Mouse (Mus musculus): Measurements from ENCODE around the gene Rabep1. TPM values are rescaled to one million over a fixed set of nuclear protein-coding genes. Genes with fewer than 3 reads are reported as not detected.

Gene Rabep1
- polyA plus RNA-seq, 1 experiment from 2014 or later = 27.8 TPM

DNA sequence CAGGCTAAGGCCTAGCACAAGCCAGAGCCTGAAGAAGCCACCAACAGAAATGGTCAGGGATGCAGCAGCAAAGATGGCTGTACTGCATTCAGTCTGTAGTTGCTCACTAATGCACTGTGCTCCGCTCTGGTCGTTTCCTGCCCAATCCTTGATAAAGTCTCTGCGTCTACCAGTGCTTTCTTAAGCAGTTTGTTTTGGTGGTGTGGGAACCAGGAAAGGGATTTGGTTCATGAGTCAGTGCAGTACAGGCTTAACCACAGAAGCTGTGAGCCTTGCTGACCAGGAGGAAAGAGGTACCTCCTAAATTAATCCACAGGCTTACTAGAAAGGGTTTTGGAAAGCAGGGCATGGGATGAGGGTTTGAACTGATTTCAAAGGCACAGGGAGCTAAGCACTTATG, 36.5 kb upstream of the Rabep1 start:
- Histone ChIP-seq H3K9me3 (replicated peaks; ENCODE audit: control insufficient read depth, low read length) (no peaks in the 10 kb centered on the region), H3K27ac (ENCODE audit: low read depth, low read length) (no peak overlapping the region), H3K27me3 (ENCODE audit: control insufficient read depth, insufficient read depth, low read length) (no peaks in the 10 kb centered on the region), H3K9ac (ENCODE audit: low read depth, low read length) (no peak overlapping the region), H3K4me2 (no peak overlapping the region), H3K36me3 (ENCODE audit: control insufficient read depth, insufficient read depth, low read length) (no peaks in the 10 kb centered on the region), H3K4me3 (ENCODE audit: low read depth, low read length) (no peak overlapping the region), H3K4me1 (ENCODE audit: control insufficient read depth, insufficient read depth, low read length) (no peaks in the 10 kb centered on the region)
- ATAC-seq (replicated peaks; ENCODE audit: insufficient number of reproducible peaks, low FRiP score, low TSS enrichment) = no peak
- 40% methylated on average over 3 of the region's 3 CpGs for WGBS (ENCODE audit: insufficient replicate concordance)

GRCm38 (mm10) chr11:70809011-70809410, 35.6 kb upstream of the Rabep1 start:
- WGBS (ENCODE audit: insufficient replicate concordance) = 24% methylated on average over 1 of the region's 1 CpGs
- no peak overlapping the region for H3K4me3 ChIP-seq (ENCODE audit: low read depth, low read length)
- ATAC-seq (replicated peaks; ENCODE audit: insufficient number of reproducible peaks, low FRiP score, low TSS enrichment) = no peak
- no peaks in the 10 kb centered on the region for H3K27me3 ChIP-seq (ENCODE audit: control insufficient read depth, insufficient read depth, low read length)
- no peak overlapping the region for H3K27ac ChIP-seq (ENCODE audit: low read depth, low read length)
- H3K4me1 ChIP-seq (ENCODE audit: control insufficient read depth, insufficient read depth, low read length) = no peaks in the 10 kb centered on the region
- no peaks in the 10 kb centered on the region for H3K36me3 ChIP-seq (ENCODE audit: control insufficient read depth, insufficient read depth, low read length)
- no peaks in the 10 kb centered on the region for H3K9me3 ChIP-seq (replicated peaks; ENCODE audit: control insufficient read depth, low read length)
- no peak overlapping the region for H3K9ac ChIP-seq (ENCODE audit: low read depth, low read length)
- H3K4me2 ChIP-seq = no peak overlapping the region

- Histone ChIP-seq H3K4me1 (ENCODE audit: control insufficient read depth, insufficient read depth, low read length) (no peaks in the 10 kb centered on the region), H3K27me3 (ENCODE audit: control insufficient read depth, insufficient read depth, low read length) (no peaks in the 10 kb centered on the region), H3K4me3 (ENCODE audit: low read depth, low read length) (no peak overlapping the region), H3K4me2 (no peak overlapping the region), H3K9ac (ENCODE audit: low read depth, low read length) (no peak overlapping the region), H3K36me3 (ENCODE audit: control insufficient read depth, insufficient read depth, low read length) (no peaks in the 10 kb centered on the region), H3K27ac (ENCODE audit: low read depth, low read length) (no peak overlapping the region), H3K9me3 (replicated peaks; ENCODE audit: control insufficient read depth, low read length) (no peaks in the 10 kb centered on the region)
- 81% methylated on average over 5 of the region's 5 CpGs for WGBS (ENCODE audit: insufficient replicate concordance)
- no peak for ATAC-seq (replicated peaks; ENCODE audit: insufficient number of reproducible peaks, low FRiP score, low TSS enrichment)
Measured at GRCm38 (mm10) chr11:70811041-70811440, 33.5 kb upstream of the Rabep1 start.

DNA sequence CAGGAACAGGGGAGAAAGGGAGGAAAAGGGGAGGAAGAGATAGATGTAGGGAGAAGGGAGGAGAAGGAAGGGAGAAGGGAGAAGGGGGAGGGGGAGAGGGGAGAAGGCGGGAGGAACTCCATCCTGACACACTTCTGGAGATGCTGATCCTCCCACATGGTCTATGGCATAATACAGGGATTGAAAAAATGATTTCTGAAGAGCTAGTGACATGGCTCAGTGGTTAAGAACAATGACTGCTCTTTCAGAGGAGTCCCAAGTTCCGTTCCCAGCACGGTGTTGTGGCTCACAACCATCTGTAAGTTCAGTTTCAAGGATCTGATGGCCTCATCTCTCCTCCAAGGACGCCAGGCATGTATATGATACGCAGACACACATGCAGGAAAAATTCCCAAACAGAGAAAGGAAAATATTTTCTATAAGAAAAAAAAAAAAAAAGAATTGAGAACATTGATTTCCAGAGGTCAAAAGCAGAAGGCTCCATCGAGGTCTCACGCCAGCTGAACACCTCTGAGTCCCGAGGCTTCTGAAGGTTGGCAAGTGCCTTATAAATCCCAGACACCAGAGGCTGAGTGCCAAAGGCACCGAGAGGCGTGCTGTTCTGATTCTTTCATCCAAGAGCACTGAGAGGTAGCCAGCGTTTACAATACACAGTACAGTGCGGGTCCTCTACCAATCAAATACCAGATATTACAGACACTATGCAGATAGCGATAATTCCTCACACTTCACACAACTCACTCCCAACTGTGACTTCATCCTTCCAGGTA, 32.9 kb upstream of the Rabep1 start:
- Histone ChIP-seq H3K36me3 (ENCODE audit: control insufficient read depth, insufficient read depth, low read length) (no peaks in the 10 kb centered on the region), H3K9ac (ENCODE audit: low read depth, low read length) (no peak overlapping the region), H3K4me1 (ENCODE audit: control insufficient read depth, insufficient read depth, low read length) (no peaks in the 10 kb centered on the region), H3K9me3 (replicated peaks; ENCODE audit: control insufficient read depth, low read length) (no peaks in the 10 kb centered on the region), H3K4me2 (no peak overlapping the region), H3K27ac (ENCODE audit: low read depth, low read length) (no peak overlapping the region), H3K27me3 (ENCODE audit: control insufficient read depth, insufficient read depth, low read length) (no peaks in the 10 kb centered on the region), H3K4me3 (ENCODE audit: low read depth, low read length) (no peak overlapping the region)
- ATAC-seq (replicated peaks; ENCODE audit: insufficient number of reproducible peaks, low FRiP score, low TSS enrichment) = no peak
- WGBS (ENCODE audit: insufficient replicate concordance) = 65% methylated on average over 13 of the region's 13 CpGs

GRCm38 (mm10) chr11:70812365-70812764, 32.2 kb upstream of the Rabep1 start, which contains the start of gene Scimp:
Scimp (minus strand) TSS chr11:70812586.
- Histone ChIP-seq H3K4me3 (ENCODE audit: low read depth, low read length) (no peak within 1 kb of the TSS), H3K9ac (ENCODE audit: low read depth, low read length) (no peak within 1 kb of the TSS), H3K4me2 (no peak within 1 kb of the TSS), H3K27me3 (ENCODE audit: control insufficient read depth, insufficient read depth, low read length) (no peaks in the 10 kb centered on the region), H3K36me3 (ENCODE audit: control insufficient read depth, insufficient read depth, low read length) (no peaks in the 10 kb centered on the region), H3K4me1 (ENCODE audit: control insufficient read depth, insufficient read depth, low read length) (no peaks in the 10 kb centered on the region), H3K9me3 (replicated peaks; ENCODE audit: control insufficient read depth, low read length) (no peaks in the 10 kb centered on the region), H3K27ac (ENCODE audit: low read depth, low read length) (no peak within 1 kb of the TSS)
- no peak for ATAC-seq (replicated peaks; ENCODE audit: insufficient number of reproducible peaks, low FRiP score, low TSS enrichment)
- 64% methylated on average over 7 of the region's 7 CpGs for WGBS (ENCODE audit: insufficient replicate concordance)

DNA sequence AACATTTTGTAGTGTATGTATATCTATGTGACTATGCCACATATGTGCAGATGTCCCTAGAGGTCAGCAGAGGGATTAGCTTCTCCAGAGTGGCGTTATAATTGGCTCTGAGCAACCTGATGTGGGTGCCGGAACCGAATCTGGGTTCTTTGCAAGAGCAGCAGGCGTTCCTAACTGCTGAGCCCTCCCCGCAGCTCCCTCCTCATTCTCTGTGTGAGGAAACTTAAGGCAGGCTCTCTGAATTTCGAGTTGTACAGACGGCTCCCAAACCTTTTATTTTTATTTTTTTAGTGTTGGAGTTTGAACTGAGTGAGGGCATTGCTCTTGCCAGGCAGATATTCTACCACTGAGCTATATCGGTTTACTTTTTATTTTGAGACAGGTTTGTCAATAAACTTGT, 29.5 kb upstream of the Rabep1 start:
- Histone ChIP-seq H3K9ac (ENCODE audit: low read depth, low read length) (no peak overlapping the region), H3K27me3 (ENCODE audit: control insufficient read depth, insufficient read depth, low read length) (no peaks in the 10 kb centered on the region), H3K9me3 (replicated peaks; ENCODE audit: control insufficient read depth, low read length) (no peaks in the 10 kb centered on the region), H3K4me3 (ENCODE audit: low read depth, low read length) (no peak overlapping the region), H3K4me2 (no peak overlapping the region), H3K36me3 (ENCODE audit: control insufficient read depth, insufficient read depth, low read length) (no peaks in the 10 kb centered on the region), H3K27ac (ENCODE audit: low read depth, low read length) (no peak overlapping the region), H3K4me1 (ENCODE audit: control insufficient read depth, insufficient read depth, low read length) (no peaks in the 10 kb centered on the region)
- ATAC-seq (replicated peaks; ENCODE audit: insufficient number of reproducible peaks, low FRiP score, low TSS enrichment) = no peak
- 77% methylated on average over 8 of the region's 8 CpGs for WGBS (ENCODE audit: insufficient replicate concordance)

DNA sequence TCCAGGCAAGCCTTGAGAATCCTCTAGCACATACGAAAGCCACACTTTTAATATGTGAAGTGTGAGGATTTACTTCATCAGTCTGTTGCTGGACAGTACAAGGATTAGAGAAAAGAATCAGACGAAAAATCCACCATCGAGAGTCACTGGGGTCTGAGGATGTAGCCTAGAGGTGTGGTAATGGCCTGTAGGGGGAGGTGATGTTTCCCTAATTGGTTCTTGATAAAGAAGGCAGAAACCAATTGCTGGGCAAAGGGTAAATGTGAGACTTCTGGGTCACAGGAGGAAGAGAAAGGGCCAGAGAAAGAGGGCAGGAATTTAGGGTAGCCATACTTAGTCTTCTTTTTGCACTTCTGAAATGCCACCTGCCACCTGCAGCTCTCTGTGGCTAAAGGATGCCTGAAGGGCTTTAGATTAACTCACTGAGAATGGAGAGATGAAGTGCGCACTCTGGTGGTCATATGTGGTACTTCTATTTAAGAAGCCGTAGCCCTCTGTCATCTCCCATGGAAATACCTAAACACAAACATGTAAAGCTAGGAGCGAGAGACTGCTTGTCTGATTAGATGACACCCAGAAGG, 29.0 kb upstream of the Rabep1 start:
- no peaks in the 10 kb centered on the region for H3K27me3 ChIP-seq (ENCODE audit: control insufficient read depth, insufficient read depth, low read length)
- no peak overlapping the region for H3K27ac ChIP-seq (ENCODE audit: low read depth, low read length)
- no peak for ATAC-seq (replicated peaks; ENCODE audit: insufficient number of reproducible peaks, low FRiP score, low TSS enrichment)
- no peak overlapping the region for H3K4me2 ChIP-seq
- no peaks in the 10 kb centered on the region for H3K4me1 ChIP-seq (ENCODE audit: control insufficient read depth, insufficient read depth, low read length)
- H3K4me3 ChIP-seq (ENCODE audit: low read depth, low read length) = no peak overlapping the region
- H3K9me3 ChIP-seq (replicated peaks; ENCODE audit: control insufficient read depth, low read length) = no peaks in the 10 kb centered on the region
- H3K9ac ChIP-seq (ENCODE audit: low read depth, low read length) = no peak overlapping the region
- H3K36me3 ChIP-seq (ENCODE audit: control insufficient read depth, insufficient read depth, low read length) = no peaks in the 10 kb centered on the region
- WGBS (ENCODE audit: insufficient replicate concordance) = 26% methylated on average over 6 of the region's 6 CpGs

DNA sequence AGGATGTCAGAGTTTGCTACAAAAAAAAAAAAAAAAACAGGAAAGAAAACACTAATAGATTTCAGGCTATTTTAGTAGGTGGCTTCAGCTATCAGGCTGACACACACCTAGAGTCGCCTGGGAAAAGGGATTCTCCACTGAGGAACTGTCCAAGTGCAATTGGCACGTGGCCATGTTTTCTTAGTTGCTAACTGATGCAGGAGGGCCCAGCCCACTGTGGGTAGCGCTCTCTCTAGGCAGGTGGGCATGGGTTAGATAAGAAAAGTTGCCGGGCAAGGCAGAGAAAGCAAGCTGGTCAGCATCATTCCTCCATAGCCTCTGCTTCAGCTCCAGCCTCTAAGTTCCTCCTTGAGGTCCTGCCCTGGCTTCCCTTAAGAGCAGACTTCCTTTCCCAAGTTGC, 27.8 kb upstream of the Rabep1 start:
- no peaks in the 10 kb centered on the region for H3K9me3 ChIP-seq (replicated peaks; ENCODE audit: control insufficient read depth, low read length)
- H3K4me3 ChIP-seq (ENCODE audit: low read depth, low read length) = no peak overlapping the region
- no peaks in the 10 kb centered on the region for H3K27me3 ChIP-seq (ENCODE audit: control insufficient read depth, insufficient read depth, low read length)
- H3K27ac ChIP-seq (ENCODE audit: low read depth, low read length) = no peak overlapping the region
- no peaks in the 10 kb centered on the region for H3K36me3 ChIP-seq (ENCODE audit: control insufficient read depth, insufficient read depth, low read length)
- H3K4me2 ChIP-seq = no peak overlapping the region
- WGBS (ENCODE audit: insufficient replicate concordance) = 65% methylated on average over 4 of the region's 4 CpGs
- no peak for ATAC-seq (replicated peaks; ENCODE audit: insufficient number of reproducible peaks, low FRiP score, low TSS enrichment)
- no peaks in the 10 kb centered on the region; the same call in 1 of the 2 replicates for H3K4me1 ChIP-seq (ENCODE audit: control insufficient read depth, insufficient read depth, low read length)
- H3K9ac ChIP-seq (ENCODE audit: low read depth, low read length) = no peak overlapping the region

- Histone ChIP-seq H3K27me3 (ENCODE audit: control insufficient read depth, insufficient read depth, low read length) (no peaks in the 10 kb centered on the region), H3K36me3 (ENCODE audit: control insufficient read depth, insufficient read depth, low read length) (no peaks in the 10 kb centered on the region), H3K27ac (ENCODE audit: low read depth, low read length) (no peak overlapping the region), H3K9me3 (replicated peaks; ENCODE audit: control insufficient read depth, low read length) (no peaks in the 10 kb centered on the region), H3K4me3 (ENCODE audit: low read depth, low read length) (no peak overlapping the region), H3K9ac (ENCODE audit: low read depth, low read length) (no peak overlapping the region), H3K4me2 (no peak overlapping the region), H3K4me1 (ENCODE audit: control insufficient read depth, insufficient read depth, low read length) (peaks cover 7% of the 10 kb centered on the region)
- no peak for ATAC-seq (replicated peaks; ENCODE audit: insufficient number of reproducible peaks, low FRiP score, low TSS enrichment)
- 79% methylated on average over 8 of the region's 8 CpGs for WGBS (ENCODE audit: insufficient replicate concordance)
Measured at GRCm38 (mm10) chr11:70820120-70820519, 24.5 kb upstream of the Rabep1 start.
